Mouse (Mus musculus): ENCODE measurements around the gene Aco2. TPM values are rescaled to one million over a fixed set of nuclear protein-coding genes. Genes with fewer than 3 reads are reported as not detected.
A peak's percentile ranks its signal among the peaks of the same experiment; 100 is the strongest.

Aco2 gene
- polyA plus RNA-seq, 1 experiment = 621 TPM

DNA sequence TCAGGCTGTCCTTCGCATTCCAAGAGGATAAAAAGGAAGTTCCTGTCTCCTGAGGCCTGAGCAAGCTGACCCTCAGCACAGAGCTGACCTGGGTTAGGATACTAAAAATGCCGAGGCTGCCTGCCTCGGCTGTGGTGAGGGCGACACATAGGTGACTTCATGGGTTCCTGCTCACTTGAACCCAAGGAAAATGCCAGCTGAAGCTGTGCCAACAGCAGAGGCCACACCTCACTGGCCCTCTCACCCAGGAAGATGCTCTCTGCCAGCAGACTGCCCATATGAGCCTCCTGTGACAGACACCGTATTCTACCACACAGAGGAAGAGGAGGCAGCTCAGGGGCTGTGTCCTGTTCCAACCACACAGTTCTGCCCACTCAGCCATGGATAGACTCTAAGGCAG, 47.0 kb downstream of the Aco2 start:
- 11% methylated on average over 5 of the region's 5 CpGs for WGBS
- TF ChIP-seq CTCF (IDR thresholded peaks at IDR 0.05; ENCODE audit: borderline replicate concordance, insufficient read depth, low read depth, low read length) = no peak
- no peak for TF ChIP-seq POLR2A (IDR thresholded peaks at IDR 0.05; ENCODE audit: borderline replicate concordance, insufficient read depth, low read length)
- H3K27ac ChIP-seq (ENCODE audit: insufficient read depth, low read length) = peak overlapping the region; percentile 2; the same call in 1 of the 2 replicates
- no peaks in the 10 kb centered on the region for H3K27me3 ChIP-seq (ENCODE audit: control insufficient read depth, insufficient read depth, low read length)
- H3K4me3 ChIP-seq (replicated peaks; ENCODE audit: insufficient read depth, low read depth, low read length) = no peak overlapping the region
- H3K4me1 ChIP-seq (ENCODE audit: control insufficient read depth, insufficient read depth, low read length) = peaks cover 45% of the 10 kb centered on the region
- peak in 1 of 2 experiments; percentile 47 for DNase-seq

DNA sequence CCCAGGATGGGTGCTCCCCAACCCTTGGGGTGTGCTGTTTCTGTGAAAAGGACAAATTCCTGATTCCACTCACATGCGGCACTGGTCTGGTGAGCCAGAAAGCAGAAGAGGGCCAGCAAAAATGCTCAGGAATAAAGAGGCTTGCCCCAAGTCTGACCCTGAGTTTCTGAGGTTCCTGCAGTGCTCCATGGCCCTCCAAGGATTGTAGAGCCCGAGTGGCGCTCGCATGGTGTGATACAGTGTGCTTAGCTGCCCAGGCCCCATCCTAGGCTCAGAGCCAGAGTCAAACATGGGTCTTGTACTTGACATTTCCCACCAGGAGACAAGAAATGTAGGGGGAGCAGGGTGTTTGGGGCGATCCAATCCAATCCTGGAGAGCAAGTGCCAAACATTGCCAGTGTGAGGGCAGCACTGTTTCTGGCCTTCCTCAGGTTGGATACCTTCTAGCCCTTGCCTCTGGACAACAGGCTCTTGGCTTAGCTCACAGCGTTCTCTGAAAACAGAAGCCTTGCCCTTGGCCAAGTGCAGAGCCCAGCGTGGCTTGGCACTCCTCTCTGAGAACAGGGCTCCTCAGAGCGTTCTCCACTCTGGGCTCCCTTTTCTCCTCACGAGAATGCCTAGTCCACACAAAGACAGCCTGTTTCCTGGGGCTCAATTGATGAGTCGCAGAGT, 48.6 kb downstream of the Aco2 start:
- WGBS = 18% methylated on average over 10 of the region's 10 CpGs
- H3K27ac ChIP-seq (ENCODE audit: insufficient read depth, low read length) = peak overlapping the region; percentile 91
- TF ChIP-seq CTCF (IDR thresholded peaks at IDR 0.05; ENCODE audit: borderline replicate concordance, insufficient read depth, low read depth, low read length) = no peak
- TF ChIP-seq POLR2A (IDR thresholded peaks at IDR 0.05; ENCODE audit: borderline replicate concordance, insufficient read depth, low read length) = no peak
- no peak overlapping the region for H3K4me3 ChIP-seq (replicated peaks; ENCODE audit: insufficient read depth, low read depth, low read length)
- peaks cover 48% of the 10 kb centered on the region for H3K4me1 ChIP-seq (ENCODE audit: control insufficient read depth, insufficient read depth, low read length)
- peak; percentile 63 to 77 for DNase-seq
- no peaks in the 10 kb centered on the region for H3K27me3 ChIP-seq (ENCODE audit: control insufficient read depth, insufficient read depth, low read length)

- 14% methylated on average over 5 of the region's 5 CpGs for WGBS
- Histone ChIP-seq H3K4me3 (replicated peaks; ENCODE audit: insufficient read depth, low read depth, low read length) (no peak overlapping the region), H3K27ac (ENCODE audit: insufficient read depth, low read length) (peak overlapping the region; percentile 91), H3K27me3 (ENCODE audit: control insufficient read depth, insufficient read depth, low read length) (no peaks in the 10 kb centered on the region), H3K4me1 (ENCODE audit: control insufficient read depth, insufficient read depth, low read length) (peaks cover 48% of the 10 kb centered on the region)
- no peak for TF ChIP-seq POLR2A (IDR thresholded peaks at IDR 0.05; ENCODE audit: borderline replicate concordance, insufficient read depth, low read length)
- no peak for TF ChIP-seq CTCF (IDR thresholded peaks at IDR 0.05; ENCODE audit: borderline replicate concordance, insufficient read depth, low read depth, low read length)
- peak in 1 of 2 experiments; percentile 47 for DNase-seq
These were observed 49.1 kb downstream of the Aco2 start for GRCm38 (mm10) chr15:81921255-81921654.

DNA sequence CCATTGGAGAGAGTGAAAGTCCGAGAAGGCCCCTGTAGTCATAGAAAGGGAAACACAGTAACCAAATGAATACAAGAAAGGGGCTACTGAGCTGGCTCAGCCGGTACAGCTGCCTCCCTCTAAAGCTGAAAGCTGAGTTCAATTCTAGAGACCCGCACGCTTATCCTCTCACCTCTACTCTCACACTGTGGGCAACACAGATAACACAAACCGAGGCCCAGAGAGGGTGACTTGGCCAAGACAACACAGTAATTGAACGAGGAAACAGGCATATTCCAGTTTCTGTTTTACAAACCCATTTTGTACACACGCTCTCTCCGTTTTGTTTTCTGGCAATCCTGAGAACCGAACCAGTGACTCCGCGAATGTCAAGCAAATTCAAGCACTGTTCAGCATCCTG, 52.8 kb downstream of the Aco2 start:
- no peak for TF ChIP-seq CTCF (IDR thresholded peaks at IDR 0.05; ENCODE audit: borderline replicate concordance, insufficient read depth, low read depth, low read length)
- no peak; the same call in 1 of the 2 replicates for TF ChIP-seq POLR2A (IDR thresholded peaks at IDR 0.05; ENCODE audit: borderline replicate concordance, insufficient read depth, low read length)
- Histone ChIP-seq H3K4me1 (ENCODE audit: control insufficient read depth, insufficient read depth, low read length) (peaks cover 27% of the 10 kb centered on the region), H3K4me3 (replicated peaks; ENCODE audit: insufficient read depth, low read depth, low read length) (peak overlapping the region; percentile 55), H3K27me3 (ENCODE audit: control insufficient read depth, insufficient read depth, low read length) (no peaks in the 10 kb centered on the region), H3K27ac (ENCODE audit: insufficient read depth, low read length) (no peak overlapping the region)
- WGBS = 84% methylated on average over 11 of the region's 11 CpGs
- DNase-seq = no peak

DNA sequence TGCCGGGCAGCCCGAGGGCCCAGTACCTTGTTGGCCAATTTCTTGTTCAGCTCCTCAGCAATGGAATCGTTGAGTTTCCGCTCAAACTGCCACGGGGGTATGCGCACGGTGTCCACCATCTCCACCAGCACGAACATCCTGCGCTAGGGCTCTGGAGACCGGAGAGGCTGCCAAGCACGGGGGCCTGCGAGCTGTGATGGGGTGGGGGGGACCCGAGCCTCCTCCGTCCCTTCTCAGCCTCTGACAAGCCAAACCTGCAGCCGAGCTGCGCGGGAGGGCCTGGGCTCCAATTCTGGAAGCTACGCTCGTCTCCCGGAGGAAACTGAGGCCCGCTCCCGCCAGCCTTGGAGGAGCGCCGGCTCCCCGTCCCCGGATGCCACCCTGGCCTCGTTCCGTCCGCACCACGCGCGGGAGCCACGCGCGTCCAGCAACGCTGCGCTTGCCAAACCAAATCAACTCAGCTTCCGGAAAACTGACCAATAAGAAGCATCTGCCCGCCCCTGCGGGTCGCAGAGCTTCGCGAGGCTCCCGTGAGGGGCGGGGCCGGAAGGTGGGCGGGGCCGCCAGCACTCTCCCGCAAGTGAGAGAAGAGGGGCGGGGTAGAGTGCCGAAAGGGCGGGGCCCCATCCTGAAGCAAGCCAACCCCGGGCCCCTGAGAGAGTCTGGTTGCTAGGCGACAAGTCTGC, 53.8 kb downstream of the Aco2 start, which contains the start of gene Polr3h:
Gene Polr3h, minus strand, starts transcription at position 481 of the 686 bp plus-strand sequence.
- Histone ChIP-seq H3K4me1 (ENCODE audit: control insufficient read depth, insufficient read depth, low read length) (peaks cover 20% of the 10 kb centered on the region), H3K4me3 (replicated peaks; ENCODE audit: insufficient read depth, low read depth, low read length) (peak within 1 kb of the TSS; percentile 55), H3K27ac (ENCODE audit: insufficient read depth, low read length) (peak within 1 kb of the TSS; percentile 43; the same call in 1 of the 2 replicates), H3K27me3 (ENCODE audit: control insufficient read depth, insufficient read depth, low read length) (no peaks in the 10 kb centered on the region)
- WGBS = under 1% methylated on average over 54 of the region's 54 CpGs
- peak; percentile 90 to 93 for DNase-seq
- peak; percentile 65 for TF ChIP-seq POLR2A (IDR thresholded peaks at IDR 0.05; ENCODE audit: borderline replicate concordance, insufficient read depth, low read length)
- TF ChIP-seq CTCF (IDR thresholded peaks at IDR 0.05; ENCODE audit: borderline replicate concordance, insufficient read depth, low read depth, low read length) = no peak

DNA sequence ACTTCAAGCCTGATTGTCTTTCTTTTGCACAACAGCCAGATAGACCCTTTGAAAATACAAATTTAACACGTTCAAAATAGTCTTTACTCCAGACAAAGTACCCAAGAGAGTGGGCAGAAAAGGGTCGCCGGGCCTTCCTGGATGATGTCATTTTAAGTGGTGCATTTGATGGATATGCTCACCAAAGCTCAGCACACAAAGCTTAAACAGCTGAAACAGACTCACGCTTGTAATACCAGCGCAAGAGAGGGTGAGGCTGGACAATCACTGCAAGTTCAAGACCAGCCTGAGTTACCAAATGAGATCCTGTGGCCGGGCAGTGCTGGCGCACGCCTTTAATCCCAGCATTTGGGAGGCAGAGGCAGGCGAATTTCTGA, 54.3 kb downstream of the Aco2 start:
- 25% methylated on average over 9 of the region's 9 CpGs for WGBS
- Histone ChIP-seq H3K4me1 (ENCODE audit: control insufficient read depth, insufficient read depth, low read length) (peaks cover 15% of the 10 kb centered on the region), H3K27ac (ENCODE audit: insufficient read depth, low read length) (no peak overlapping the region), H3K4me3 (replicated peaks; ENCODE audit: insufficient read depth, low read depth, low read length) (peak overlapping the region; percentile 24), H3K27me3 (ENCODE audit: control insufficient read depth, insufficient read depth, low read length) (no peaks in the 10 kb centered on the region)
- TF ChIP-seq CTCF (IDR thresholded peaks at IDR 0.05; ENCODE audit: borderline replicate concordance, insufficient read depth, low read depth, low read length) = no peak
- no peak for TF ChIP-seq POLR2A (IDR thresholded peaks at IDR 0.05; ENCODE audit: borderline replicate concordance, insufficient read depth, low read length)
- DNase-seq = no peak

GRCm38 (mm10) chr15:81927741-81928140, 55.6 kb downstream of the Aco2 start:
- no peak for DNase-seq
- H3K27me3 ChIP-seq (ENCODE audit: control insufficient read depth, insufficient read depth, low read length) = no peaks in the 10 kb centered on the region
- H3K4me1 ChIP-seq (ENCODE audit: control insufficient read depth, insufficient read depth, low read length) = peaks cover 3% of the 10 kb centered on the region; the same call in 1 of the 2 replicates
- 20% methylated on average over 4 of the region's 4 CpGs for WGBS
- H3K4me3 ChIP-seq (replicated peaks; ENCODE audit: insufficient read depth, low read depth, low read length) = no peak overlapping the region
- TF ChIP-seq POLR2A (IDR thresholded peaks at IDR 0.05; ENCODE audit: borderline replicate concordance, insufficient read depth, low read length) (no peak), CTCF (IDR thresholded peaks at IDR 0.05; ENCODE audit: borderline replicate concordance, insufficient read depth, low read depth, low read length) (no peak)
- no peak overlapping the region for H3K27ac ChIP-seq (ENCODE audit: insufficient read depth, low read length)
